Mouse (Mus musculus) heart, embryonic 15.5 days (tissue): Measurements from ENCODE around the gene Car6. TPM values are rescaled to one million over a fixed set of nuclear protein-coding genes. Genes with fewer than 3 reads are reported as not detected.

Experiments
- ATAC-seq: fragments of 200-750 bp; cut with Nextera tagmentation; replicated peaks from 2 replicates; pipeline ENCODE4 v1.8.0; 2017; ENCODE audit warnings: low read depth, moderate TSS enrichment; ENCODE audit not compliant: insufficient number of reproducible peaks, insufficient read depth, low FRiP score
- H3K27ac ChIP-seq: fragments of 300-500 bp; sonication (generic); 2 replicates; pipeline ENCODE4 v1.5.1; 2015; ENCODE audit warnings: mild to moderate bottlenecking, inconsistent platforms
- H3K27me3 ChIP-seq: fragments of 300-500 bp; sonication (generic); 2 replicates; pipeline ENCODE4 v1.6.1; 2015; ENCODE audit warnings: inconsistent platforms
- H3K36me3 ChIP-seq: fragments of 300-500 bp; sonication (generic); 2 replicates; pipeline ENCODE4 v1.6.1; 2015; ENCODE audit warnings: mild to moderate bottlenecking, inconsistent platforms
- H3K4me1 ChIP-seq: fragments of 300-500 bp; sonication (generic); replicated peaks from 2 replicates; pipeline ENCODE4 v1.6.1; 2015; ENCODE audit warnings: inconsistent platforms
- H3K4me2 ChIP-seq: fragments of 300-500 bp; sonication (generic); 2 replicates; pipeline ENCODE4 v1.6.1; 2015; ENCODE audit warnings: inconsistent platforms, mild to moderate bottlenecking, moderate library complexity
- H3K4me3 ChIP-seq: fragments of 300-500 bp; sonication (generic); 2 replicates; pipeline ENCODE4 v1.5.1; 2015; ENCODE audit warnings: mild to moderate bottlenecking, inconsistent platforms
- H3K9ac ChIP-seq: fragments of 300-500 bp; sonication (generic); 2 replicates; pipeline ENCODE4 v1.6.1; 2015; ENCODE audit warnings: mild to moderate bottlenecking, inconsistent platforms
- H3K9me3 ChIP-seq: fragments of 300-500 bp; sonication (generic); replicated peaks from 2 replicates; pipeline ENCODE4 v1.6.1; 2016; ENCODE audit warnings: inconsistent platforms
- WGBS: fragments of 180-500 bp; shearing (Covaris S2); methylation state at CpG from one replicate; pipeline ENCODE4 v1.1.7; 2015; ENCODE audit warnings: mixed read lengths; 5-methylcytosine and 5-hydroxymethylcytosine counted together
- polyA plus RNA-seq: library from polyadenylated mRNA; unstranded; fragments of >200 nt; fragmentation: Nextera tagmentation; extraction: Ambion mirVana; gene quantifications from 2 replicates; pipeline ENCODE4 v1.2.1, GENCODE M21; 2015

Car6 gene
- polyA plus RNA-seq, 1 experiment from 2014 or later, result not detected

DNA sequence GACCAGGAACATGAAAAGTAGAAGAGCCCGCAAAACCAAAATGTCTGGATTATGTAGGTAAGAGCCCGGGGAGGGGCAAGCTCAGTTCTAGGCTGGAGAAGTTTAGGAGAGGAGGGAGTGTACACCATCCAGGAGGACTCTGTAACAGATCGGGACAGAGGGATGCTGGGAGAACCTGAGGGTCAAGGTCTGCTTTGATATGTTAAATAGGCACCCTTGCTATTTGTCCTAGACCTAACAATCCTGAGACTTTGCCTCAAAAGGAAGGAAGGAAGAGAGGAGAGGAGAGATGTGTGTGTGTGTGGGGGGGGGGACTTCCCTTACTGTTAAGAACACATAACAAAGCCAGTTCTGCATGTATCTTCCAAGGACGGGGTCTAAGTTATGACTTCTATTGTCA, 45.8 kb downstream of the Car6 start:
- no peak overlapping the region for H3K4me2 ChIP-seq
- WGBS, result 79% methylated on average over 4 of the region's 4 CpGs
- H3K9me3 ChIP-seq, result no peaks in the 10 kb centered on the region
- ATAC-seq, result no peak
- no peak overlapping the region for H3K27ac ChIP-seq
- no peak overlapping the region for H3K9ac ChIP-seq
- H3K4me1 ChIP-seq, result peaks cover 5% of the 10 kb centered on the region; the same call in 1 of the 2 replicates
- 0 out of 2 replicates have a peak, but pooled peaks cover 4% of the 10 kb centered on the region for H3K27me3 ChIP-seq
- H3K4me3 ChIP-seq, result no peak overlapping the region
- H3K36me3 ChIP-seq, result no peaks in the 10 kb centered on the region

DNA sequence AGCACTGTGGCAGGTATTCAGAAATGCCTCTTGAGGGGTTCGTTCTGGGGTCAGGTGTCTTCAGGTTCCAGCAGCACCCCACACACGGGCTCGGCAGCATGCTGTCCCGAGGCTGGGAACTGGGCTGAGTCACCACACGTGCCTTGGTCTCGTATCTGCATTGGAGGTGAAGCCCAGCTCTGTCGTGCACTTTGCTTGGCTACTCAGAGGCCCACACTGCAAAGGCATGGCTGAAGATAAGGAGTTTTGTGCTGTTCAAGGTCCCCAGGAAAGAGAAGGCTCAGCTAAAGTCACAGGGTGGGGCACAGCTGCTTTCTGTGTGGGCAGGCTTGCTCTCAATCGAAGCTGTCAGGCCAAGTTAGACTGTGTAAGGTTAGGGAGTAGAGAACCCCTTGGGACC, 48.6 kb downstream of the Car6 start:
- Histone ChIP-seq H3K4me2 (no peak overlapping the region), H3K27ac (no peak overlapping the region), H3K4me3 (no peak overlapping the region), H3K9me3 (no peaks in the 10 kb centered on the region), H3K4me1 (peaks cover 5% of the 10 kb centered on the region; the same call in 1 of the 2 replicates), H3K36me3 (no peaks in the 10 kb centered on the region), H3K9ac (no peak overlapping the region), H3K27me3 (no peaks in the 10 kb centered on the region)
- 59% methylated on average over 8 of the region's 8 CpGs for WGBS
- ATAC-seq, result no peak

DNA sequence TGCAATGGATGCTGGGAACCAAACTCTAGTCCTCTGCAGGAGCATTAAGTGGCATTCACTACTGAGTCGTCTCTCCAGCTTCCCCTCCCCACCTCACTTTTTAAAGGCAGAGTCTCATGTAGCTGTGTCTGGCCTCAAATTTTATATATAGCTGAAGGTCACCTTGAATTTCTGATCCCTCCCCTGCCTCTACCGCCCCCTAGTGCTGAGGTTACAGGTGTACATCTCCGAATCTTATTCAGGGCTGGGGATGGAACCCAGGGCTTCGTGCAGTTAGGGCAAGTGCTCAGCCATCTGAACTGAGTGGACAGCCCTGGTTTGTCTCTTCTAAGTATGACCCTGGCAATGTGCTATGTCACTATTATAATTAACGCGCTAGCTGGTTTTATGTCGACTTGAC, 50.1 kb downstream of the Car6 start:
- Histone ChIP-seq H3K4me2 (no peak overlapping the region), H3K27me3 (no peaks in the 10 kb centered on the region), H3K36me3 (no peaks in the 10 kb centered on the region), H3K4me3 (no peak overlapping the region), H3K9ac (no peak overlapping the region), H3K27ac (no peak overlapping the region), H3K9me3 (no peaks in the 10 kb centered on the region), H3K4me1 (peaks cover 5% of the 10 kb centered on the region; the same call in 1 of the 2 replicates)
- ATAC-seq, result no peak
- 70% methylated on average over 7 of the region's 7 CpGs for WGBS

DNA sequence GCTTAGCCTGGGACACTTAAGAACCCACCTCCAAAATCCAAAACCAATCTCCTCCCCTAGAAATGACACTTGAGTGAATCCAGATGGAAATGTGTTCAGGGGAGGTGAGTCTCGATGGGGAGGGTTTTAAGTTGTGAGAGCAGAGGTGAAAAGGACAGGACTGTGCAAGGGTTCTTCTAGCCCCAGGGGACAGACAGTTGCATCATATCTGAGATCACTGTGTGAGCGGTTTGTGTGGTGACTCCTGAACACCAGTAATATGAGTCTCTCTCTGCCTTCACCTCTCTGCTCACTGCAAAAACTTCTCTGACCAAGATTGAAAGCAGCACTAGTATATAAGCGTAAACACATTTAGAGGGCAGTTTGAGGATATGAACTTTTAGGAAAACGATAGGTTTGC, 54.8 kb downstream of the Car6 start:
- Histone ChIP-seq H3K9ac (no peak overlapping the region), H3K36me3 (no peaks in the 10 kb centered on the region), H3K4me3 (no peak overlapping the region), H3K4me1 (no peaks in the 10 kb centered on the region), H3K27me3 (no peaks in the 10 kb centered on the region), H3K27ac (no peak overlapping the region), H3K9me3 (no peaks in the 10 kb centered on the region), H3K4me2 (no peak overlapping the region)
- no peak for ATAC-seq
- WGBS, result 70% methylated on average over 4 of the region's 4 CpGs

DNA sequence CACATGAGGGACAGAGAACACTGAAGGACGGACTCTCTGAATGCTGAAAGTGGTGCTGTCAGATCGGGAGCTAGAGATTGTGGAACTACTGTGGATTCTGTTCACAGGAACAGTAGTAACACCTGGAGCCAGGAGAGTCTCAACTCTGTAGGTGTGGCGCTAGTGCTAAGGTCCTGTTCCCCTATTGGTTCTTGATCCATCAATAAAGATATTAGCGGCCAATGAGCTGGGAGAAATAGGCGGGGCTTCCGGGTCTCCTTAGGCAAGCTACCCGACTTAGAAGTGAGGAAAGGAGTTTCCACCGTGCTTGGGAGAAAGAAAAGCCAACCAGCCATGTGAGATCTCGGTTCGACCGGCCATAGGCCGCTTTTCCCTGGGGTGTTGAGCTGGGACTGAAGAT, 56.9 kb downstream of the Car6 start:
- H3K4me1 ChIP-seq, result no peaks in the 10 kb centered on the region
- H3K4me2 ChIP-seq, result no peak overlapping the region
- H3K9me3 ChIP-seq, result no peaks in the 10 kb centered on the region
- ATAC-seq, result no peak
- H3K4me3 ChIP-seq, result no peak overlapping the region
- H3K27ac ChIP-seq, result no peak overlapping the region
- no peak overlapping the region for H3K9ac ChIP-seq
- no peaks in the 10 kb centered on the region for H3K36me3 ChIP-seq
- 21% methylated on average over 12 of the region's 12 CpGs for WGBS
- no peaks in the 10 kb centered on the region for H3K27me3 ChIP-seq

DNA sequence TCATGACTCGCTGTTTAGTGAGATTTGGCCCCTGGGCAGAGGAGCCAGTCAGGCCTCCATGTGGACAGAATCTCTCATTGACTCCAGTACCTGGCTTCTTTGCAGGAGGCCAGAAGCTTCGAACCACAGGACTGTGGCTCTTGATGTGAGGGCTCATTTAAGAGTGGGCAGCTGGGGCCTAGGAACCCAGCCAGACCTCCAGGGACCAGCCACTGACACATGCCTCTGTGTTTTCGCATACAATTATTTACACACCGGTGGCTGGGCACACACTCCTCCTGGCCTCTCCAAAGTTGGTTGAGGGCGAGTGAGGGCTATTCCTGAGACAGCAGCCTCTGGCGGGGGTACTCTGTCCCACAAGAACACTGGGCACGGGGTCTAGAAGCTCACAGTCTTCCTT, 60.8 kb downstream of the Car6 start:
- Histone ChIP-seq H3K27me3 (no peaks in the 10 kb centered on the region), H3K9me3 (no peaks in the 10 kb centered on the region), H3K4me2 (no peak overlapping the region), H3K4me1 (peaks cover 11% of the 10 kb centered on the region), H3K4me3 (no peak overlapping the region), H3K36me3 (no peaks in the 10 kb centered on the region), H3K9ac (no peak overlapping the region), H3K27ac (no peak overlapping the region)
- ATAC-seq, result no peak
- 81% methylated on average over 7 of the region's 7 CpGs for WGBS

DNA sequence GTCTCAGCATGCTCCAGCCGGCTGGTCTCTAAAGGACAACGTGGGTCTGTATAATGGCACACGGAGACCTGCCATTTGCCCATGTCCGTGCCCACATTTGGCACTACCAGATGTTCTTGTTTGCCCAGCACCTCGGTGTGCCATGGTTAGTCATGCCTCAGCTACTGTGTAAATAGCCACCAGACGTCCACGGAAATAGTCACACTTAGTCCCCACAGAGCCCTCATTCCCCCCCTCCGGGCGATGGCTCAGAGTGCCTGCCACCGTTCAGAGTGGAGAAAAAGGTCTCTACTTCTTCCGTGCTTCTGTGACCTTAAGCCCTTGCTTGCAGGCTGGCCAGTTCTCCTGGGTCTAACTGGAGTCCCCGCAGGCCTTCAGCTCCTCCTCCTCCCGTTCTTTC, 62.0 kb downstream of the Car6 start:
- no peak overlapping the region for H3K4me2 ChIP-seq

DNA sequence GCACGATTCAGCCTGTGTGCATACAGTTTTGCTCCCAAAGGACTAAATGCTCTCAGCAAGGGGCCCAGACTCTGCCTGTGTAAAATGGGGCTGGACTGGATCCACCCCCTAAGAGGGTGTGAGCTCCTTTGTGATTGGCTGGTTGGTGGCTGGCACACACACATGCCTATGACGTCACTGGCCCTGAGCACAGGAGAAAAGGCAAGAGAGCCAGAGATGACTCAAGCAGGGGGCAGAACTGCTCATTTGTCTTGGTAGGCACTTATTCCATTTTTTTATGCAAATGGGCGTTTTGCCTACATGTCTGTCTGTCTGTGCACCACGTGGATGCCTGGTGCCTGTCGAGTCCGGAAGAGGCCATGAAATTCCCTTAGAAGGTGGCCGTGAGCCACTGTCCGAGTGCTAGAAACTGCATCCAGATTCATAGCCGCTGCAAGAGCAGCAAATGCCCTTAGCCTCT, 63.0 kb downstream of the Car6 start:
- WGBS, result 20% methylated on average over 9 of the region's 9 CpGs
- Histone ChIP-seq H3K4me1 (peaks cover 11% of the 10 kb centered on the region), H3K27ac (no peak overlapping the region), H3K9me3 (no peaks in the 10 kb centered on the region), H3K9ac (no peak overlapping the region), H3K27me3 (no peaks in the 10 kb centered on the region), H3K4me2 (peak overlapping the region; percentile 57), H3K36me3 (no peaks in the 10 kb centered on the region), H3K4me3 (peak overlapping the region; percentile 35)
- peak; percentile 53; the same call in 1 of the 2 replicates for ATAC-seq

More for the DNA sequence above, 62.0 kb downstream of the Car6 start:
- ATAC-seq, result no peak
- peaks cover 11% of the 10 kb centered on the region for H3K4me1 ChIP-seq
- no peaks in the 10 kb centered on the region for H3K9me3 ChIP-seq
- no peaks in the 10 kb centered on the region for H3K27me3 ChIP-seq
- H3K36me3 ChIP-seq, result no peaks in the 10 kb centered on the region
- H3K27ac ChIP-seq, result no peak overlapping the region
- no peak overlapping the region for H3K4me3 ChIP-seq
- H3K9ac ChIP-seq, result no peak overlapping the region
- 64% methylated on average over 13 of the region's 13 CpGs for WGBS

DNA sequence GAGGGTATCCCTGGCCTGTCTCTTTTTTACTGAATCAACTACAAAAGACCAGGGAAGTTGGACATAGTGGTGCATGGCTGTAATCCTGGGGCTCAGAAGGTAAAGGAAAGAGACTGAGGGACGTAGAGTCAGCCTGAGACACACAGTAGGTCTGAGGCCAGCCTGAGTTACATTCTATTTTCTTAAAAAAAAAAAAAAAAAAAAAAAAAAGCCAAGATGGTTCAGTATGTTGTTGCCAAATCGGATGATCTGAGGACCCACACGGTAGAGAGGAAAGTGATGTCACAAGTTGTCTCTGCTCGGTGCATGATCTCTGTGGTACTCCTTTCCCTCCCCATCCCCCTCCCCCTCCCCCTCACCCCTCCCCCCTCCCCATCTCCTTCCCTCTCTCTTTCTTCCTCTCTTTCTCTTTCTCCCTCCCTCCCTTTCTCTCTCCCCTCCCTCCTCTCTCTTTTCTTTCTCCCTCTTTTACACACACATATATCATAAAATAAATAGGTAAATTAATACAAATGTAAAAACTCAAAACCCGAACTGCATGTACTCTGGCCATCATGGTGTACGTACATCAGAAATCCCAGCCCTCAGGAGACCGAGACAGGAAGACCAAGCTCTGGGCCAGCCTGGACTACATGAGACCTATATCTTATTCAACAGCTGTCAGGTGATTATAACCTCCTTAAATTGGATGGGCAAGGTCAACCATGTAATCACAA, 63.6 kb downstream of the Car6 start:
- WGBS, result 81% methylated on average over 7 of the region's 7 CpGs
- Histone ChIP-seq H3K4me2 (peak overlapping the region; percentile 57; the same call in 1 of the 2 replicates), H3K27me3 (no peaks in the 10 kb centered on the region), H3K27ac (no peak overlapping the region), H3K36me3 (no peaks in the 10 kb centered on the region), H3K9ac (no peak overlapping the region), H3K4me3 (no peak overlapping the region), H3K9me3 (no peaks in the 10 kb centered on the region), H3K4me1 (peaks cover 17% of the 10 kb centered on the region)
- ATAC-seq, result no peak

Other genes with a start within 250 kb of the Car6 start
- gene Spsb1, start 246.3 kb downstream of the Car6 start, polyA plus RNA-seq, result 10.2 and 12.5 TPM in 2 replicates
- 10.2 and 16.0 TPM in 2 replicates for gene H6pd, start 192.3 kb downstream of the Car6 start, polyA plus RNA-seq
- gene Gpr157, start 114.0 kb downstream of the Car6 start, polyA plus RNA-seq, result 3.1 TPM in 2 replicates
- gene Slc2a5, start 82.0 kb downstream of the Car6 start, polyA plus RNA-seq, result 0.74 and 0.93 TPM in 2 replicates
- gene Slc2a7, start 52.4 kb downstream of the Car6 start, polyA plus RNA-seq, result not detected in 2 replicates
- gene Eno1, start 35.4 kb upstream of the Car6 start, polyA plus RNA-seq, result 1,686 and 1,690 TPM in 2 replicates
- gene Rere, start 80.3 kb upstream of the Car6 start, polyA plus RNA-seq, result 17.6 and 26.1 TPM in 2 replicates